Mouse (Mus musculus) CD4-positive, CD25-positive, alpha-beta regulatory T cell, adult 4 months (primary cell): ENCODE measurements at regions not wholly inside any gene's neighbourhood (a gene's known extent, or its start where the extent isn't known, plus 50 kb on each side); places are given as distances from the start of the nearest gene placed in this dataset.
"Not testable (repeated sequence)": the region's sequence is repeated elsewhere in the genome, so short reads cannot be mapped to it uniquely, and the experiment has no call there.

Experiments used
- ATAC-seq: one replicate; pipeline ENCODE4 v1.8.0; 2017

GRCm38 (mm10) chr3:78736111-78736510 lies 550.2 kb downstream of the Rapgef2 start:
- no peak for ATAC-seq

- no peak for ATAC-seq
Observed at GRCm38 (mm10) chr3:78716691-78717090, 569.6 kb downstream of the Rapgef2 start.

GRCm38 (mm10) chr3:78707687-78708086 lies 578.6 kb downstream of the Rapgef2 start:
- ATAC-seq, result no peak

GRCm38 (mm10) chr3:78698936-78699335 lies 587.4 kb downstream of the Rapgef2 start:
- ATAC-seq, result no peak

- ATAC-seq, result no peak
Observed at GRCm38 (mm10) chr3:78691499-78691898, 594.8 kb downstream of the Rapgef2 start.

- ATAC-seq, result no peak
Observed at GRCm38 (mm10) chr3:78677656-78678055, 608.7 kb downstream of the Rapgef2 start.

- no peak for ATAC-seq
Observed at GRCm38 (mm10) chr3:78676806-78677205, 609.5 kb downstream of the Rapgef2 start.

- no peak for ATAC-seq
Observed at GRCm38 (mm10) chr3:78674529-78675187, 611.7 kb downstream of the Rapgef2 start.

- no peak for ATAC-seq
Observed at GRCm38 (mm10) chr3:78668050-78668449, 618.3 kb downstream of the Rapgef2 start.

- ATAC-seq, result no peak
Observed at GRCm38 (mm10) chr3:78667374-78668023, 618.8 kb downstream of the Rapgef2 start.

GRCm38 (mm10) chr3:78648115-78648514 lies 638.2 kb downstream of the Rapgef2 start:
- ATAC-seq, result no peak

- no peak for ATAC-seq
Observed at GRCm38 (mm10) chr3:78635386-78635785, 650.9 kb downstream of the Rapgef2 start.

- ATAC-seq, result no peak
Observed at GRCm38 (mm10) chr3:78618900-78619299, 667.4 kb downstream of the Rapgef2 start.

GRCm38 (mm10) chr3:78594718-78595236 lies 691.5 kb downstream of the Rapgef2 start:
- ATAC-seq, result no peak

- no peak for ATAC-seq
Observed at GRCm38 (mm10) chr3:78594305-78594704, 692.0 kb downstream of the Rapgef2 start.

GRCm38 (mm10) chr3:78586639-78587038 lies 699.7 kb downstream of the Rapgef2 start:
- ATAC-seq, result no peak

GRCm38 (mm10) chr3:78581868-78582267 lies 704.4 kb downstream of the Rapgef2 start:
- no peak for ATAC-seq

GRCm38 (mm10) chr3:78581100-78581499 lies 705.2 kb downstream of the Rapgef2 start:
- ATAC-seq, result no peak

- ATAC-seq, result no peak
Observed at GRCm38 (mm10) chr3:78575667-78576464, 710.5 kb downstream of the Rapgef2 start.

GRCm38 (mm10) chr3:78574807-78575206 lies 711.5 kb downstream of the Rapgef2 start:
- ATAC-seq, result no peak

- ATAC-seq, result no peak
Observed at GRCm38 (mm10) chr3:78573299-78573698, 713.0 kb downstream of the Rapgef2 start.

GRCm38 (mm10) chr3:78564926-78565325 lies 721.4 kb downstream of the Rapgef2 start:
- ATAC-seq, result not testable (repeated sequence)
